Mouse (Mus musculus) CH12.LX (cell line): ENCODE data around the gene Cdh10. TPM values are rescaled to one million over a fixed set of nuclear protein-coding genes. Genes with fewer than 3 reads are reported as not detected.

Source experiments
- DNase-seq: peaks from one replicate; pipeline ENCODE4 v3.0.0-alpha.2; 2013; ENCODE audit errors: extremely low read depth
- H3K27ac ChIP-seq: 2 replicates; pipeline ENCODE4 v1.5.1; 2012; ENCODE audit warnings: low read depth, mild to moderate bottlenecking, control low read depth, moderate library complexity; ENCODE audit not compliant: insufficient read depth
- H3K27me3 ChIP-seq: replicated peaks from 2 replicates; pipeline ENCODE3; 2012; ENCODE audit warnings: inconsistent platforms
- H3K36me3 ChIP-seq, 2 experiments: replicated peaks in 1 of 2; 2 replicates each; pipeline versions ENCODE3 to v1.6.1; 2012; ENCODE audit warnings: inconsistent platforms in 1 of 2, low read length in 1 of 2, mild to moderate bottlenecking in 1 of 2, mixed read lengths in 1 of 2, moderate library complexity in 1 of 2; ENCODE audit not compliant: control insufficient read depth in 1 of 2, insufficient read depth in 1 of 2
- H3K4me1 ChIP-seq, 2 experiments: 2 replicates each; pipeline ENCODE4 v1.6.1; 2012; ENCODE audit warnings: inconsistent platforms in 1 of 2, moderate library complexity in 1 of 2; ENCODE audit not compliant: insufficient read depth in 2 of 2, control insufficient read depth in 1 of 2
- H3K4me2 ChIP-seq: 2 replicates; pipeline ENCODE4 v1.6.1; 2012; ENCODE audit warnings: low read depth, mild to moderate bottlenecking, control low read depth; ENCODE audit not compliant: poor library complexity, insufficient read depth, severe bottlenecking
- H3K4me3 ChIP-seq, 3 experiments: fragments of 150-350 bp in 1 of 3; sonication (generic) in 1 of 3; replicated peaks in 1 of 3; 2 replicates each; pipeline versions ENCODE3 to v1.5.1; 2011 to 2012; ENCODE audit warnings: low read depth in 2 of 3, low read length in 2 of 3, mild to moderate bottlenecking in 2 of 3, moderate library complexity in 2 of 3, control low read depth in 1 of 3, improper control_type of control experiment in 1 of 3, inconsistent platforms in 1 of 3, mixed read lengths in 1 of 3; ENCODE audit not compliant: poor library complexity in 1 of 3
- H3K79me2 ChIP-seq: replicated peaks from 2 replicates; pipeline ENCODE4 v1.6.1; 2012; ENCODE audit warnings: mild to moderate bottlenecking, moderate library complexity; ENCODE audit not compliant: control insufficient read depth, poor library complexity, insufficient read depth, severe bottlenecking; ENCODE audit errors: extremely low read depth
- H3K9ac ChIP-seq: 2 replicates; pipeline ENCODE4 v1.6.1; 2012; ENCODE audit warnings: low read depth, mild to moderate bottlenecking, control low read depth, moderate library complexity; ENCODE audit not compliant: insufficient read depth
- H3K9me3 ChIP-seq: replicated peaks from 2 replicates; pipeline ENCODE3; 2012; ENCODE audit warnings: low read length, inconsistent platforms, mixed read lengths
- BHLHE40 ChIP-seq: IDR thresholded peaks from 2 replicates; pipeline ENCODE4 v1.6.1; 2011; ENCODE audit warnings: mild to moderate bottlenecking, low read depth, low read length, improper control_type of control experiment
- CHD1 ChIP-seq: IDR thresholded peaks from 2 replicates; pipeline ENCODE4 v1.6.1; 2012; ENCODE audit warnings: low read depth, low read length, improper control_type of control experiment, inconsistent platforms
- CHD2 ChIP-seq: IDR thresholded peaks from 2 replicates; pipeline ENCODE4 v1.6.1; 2011; ENCODE audit warnings: low read length, improper control_type of control experiment
- E2F4 ChIP-seq: IDR thresholded peaks from 2 replicates; pipeline ENCODE4 v1.6.1; 2011; ENCODE audit warnings: low read depth, low read length, improper control_type of control experiment; ENCODE audit not compliant: insufficient replicate concordance
- EP300 ChIP-seq: IDR thresholded peaks from 2 replicates; pipeline ENCODE4 v1.6.1; 2011; ENCODE audit warnings: low read length, improper control_type of control experiment
- ETS1 ChIP-seq: conservative IDR thresholded peaks from 2 replicates; pipeline ENCODE4 v1.6.1; 2012; ENCODE audit warnings: low read depth, mild to moderate bottlenecking, inconsistent platforms, low read length, improper control_type of control experiment, moderate library complexity
- IRF4 ChIP-seq: IDR thresholded peaks from 2 replicates; pipeline ENCODE4 v1.6.1; 2014; ENCODE audit warnings: low read depth, mild to moderate bottlenecking, inconsistent platforms, low read length, improper control_type of control experiment
- JUN ChIP-seq: IDR thresholded peaks from 2 replicates; pipeline ENCODE4 v1.6.1; 2011; ENCODE audit warnings: low read depth, mild to moderate bottlenecking, low read length, improper control_type of control experiment, moderate library complexity; ENCODE audit not compliant: insufficient read depth
- KAT2A ChIP-seq: IDR thresholded peaks from 2 replicates; pipeline ENCODE4 v1.6.1; 2012; ENCODE audit warnings: low read length, improper control_type of control experiment, inconsistent platforms; ENCODE audit not compliant: insufficient replicate concordance
- MAFK ChIP-seq: IDR thresholded peaks from 2 replicates; pipeline ENCODE4 v1.6.1; 2011; ENCODE audit warnings: low read length, improper control_type of control experiment; ENCODE audit not compliant: insufficient replicate concordance
- MEF2A ChIP-seq: IDR thresholded peaks from 2 replicates; pipeline ENCODE4 v1.6.1; 2014; ENCODE audit warnings: low read depth, mild to moderate bottlenecking, inconsistent platforms, low read length, improper control_type of control experiment, borderline replicate concordance
- MXI1 ChIP-seq: IDR thresholded peaks from 2 replicates; pipeline ENCODE4 v1.6.1; 2011; ENCODE audit warnings: mild to moderate bottlenecking, low read depth, low read length, improper control_type of control experiment
- MYC ChIP-seq: IDR thresholded peaks from 2 replicates; pipeline ENCODE4 v1.6.1; 2011; ENCODE audit warnings: low read depth, mild to moderate bottlenecking, improper control_type of control experiment, low read length
- NELFE ChIP-seq: IDR thresholded peaks from 2 replicates; pipeline ENCODE4 v1.6.1; 2011; ENCODE audit warnings: low read depth, low read length, improper control_type of control experiment
- NRF1 ChIP-seq: IDR thresholded peaks from 2 replicates; pipeline ENCODE4 v1.6.1; 2014; ENCODE audit warnings: low read depth, mild to moderate bottlenecking, inconsistent platforms, low read length, improper control_type of control experiment, moderate library complexity
- POLR2AphosphoS2 ChIP-seq: IDR thresholded peaks from 2 replicates; pipeline ENCODE4 v1.6.1; 2011; ENCODE audit warnings: low read depth, low read length, improper control_type of control experiment
- RAD21 ChIP-seq: IDR thresholded peaks from 2 replicates; pipeline ENCODE4 v1.6.1; 2011; ENCODE audit warnings: low read depth, mild to moderate bottlenecking, low read length, improper control_type of control experiment, moderate library complexity
- SIN3A ChIP-seq: IDR thresholded peaks from 2 replicates; pipeline ENCODE4 v1.6.1; 2012; ENCODE audit warnings: low read length, improper control_type of control experiment, inconsistent platforms
- USF1 ChIP-seq: IDR thresholded peaks from 2 replicates; pipeline ENCODE4 v1.6.1; 2014; ENCODE audit warnings: low read depth, mild to moderate bottlenecking, inconsistent platforms, low read length, improper control_type of control experiment
- USF2 ChIP-seq: conservative IDR thresholded peaks from 2 replicates; pipeline ENCODE4 v1.6.1; 2011; ENCODE audit warnings: low read depth, low read length, improper control_type of control experiment
- ZMIZ1 ChIP-seq: IDR thresholded peaks from 2 replicates; pipeline ENCODE4 v1.6.1; 2012; ENCODE audit warnings: low read depth, mild to moderate bottlenecking, inconsistent platforms, low read length, improper control_type of control experiment
- ZNF384 ChIP-seq: IDR thresholded peaks from 2 replicates; pipeline ENCODE4 v1.6.1; 2012; ENCODE audit warnings: low read depth, low read length, improper control_type of control experiment, inconsistent platforms
- dilution Hi-C: fragments of 300-500 bp; cut with MboI; formaldehyde crosslinking; loops from 2 replicates; pipeline ENCODE4 v1.14.3; 2020; ENCODE audit warnings: low sequenced_read_pairs; ENCODE audit not compliant: extremely low pct_unique_long_range_greater_than_20kb, extremely low pct_ligation_motif_present
- in situ Hi-C: fragments of 300-500 bp; cut with MboI; formaldehyde crosslinking; loops from 3 replicates; pipeline ENCODE4 v1.14.3; 2019; ENCODE audit warnings: low sequenced_read_pairs, low pct_ligation_motif_present, low pct_unique_long_range_greater_than_20kb, mixed read lengths
- polyA plus RNA-seq: library from polyadenylated mRNA; unstranded; fragments of >175 nt; gene quantifications from 2 replicates; pipeline ENCODE4 v1.2.1, GENCODE M21; 2012; ENCODE audit warnings: low read depth; ENCODE audit not compliant: insufficient read length
- total RNA-seq, 2 experiments: library from RNA; depleted of rRNA; stranded (reverse); fragments of 300-350 nt in 1 of 2; fragments of >200 nt in 1 of 2; gene quantifications; 2 replicates each; pipeline ENCODE4 v1.2.3; 2012 to 2014

Cdh10 gene
- total and polyA plus RNA-seq, 3 experiments: not detected

DNA sequence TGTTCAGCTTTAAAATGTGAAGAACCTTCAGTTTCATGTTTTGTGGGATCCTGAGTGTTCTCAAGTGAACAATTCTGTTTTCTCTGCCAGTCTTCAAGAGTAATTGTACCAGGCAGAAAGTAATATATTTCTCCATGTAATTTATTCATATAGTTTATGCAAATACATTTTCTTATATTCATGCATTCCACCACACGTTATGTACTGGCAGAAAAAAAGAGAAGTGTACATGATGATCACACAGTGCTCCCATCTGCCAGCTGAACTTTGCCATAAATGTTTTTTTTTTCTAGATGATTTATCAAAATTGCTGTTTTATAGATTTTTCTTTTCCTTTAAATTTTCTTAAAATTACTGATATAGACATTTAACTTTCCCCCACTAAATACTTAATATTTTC is 168.9 kb downstream of the Cdh10 start:
- no peaks in the 10 kb centered on the region for H3K79me2 ChIP-seq
- TF ChIP-seq ZNF384: no peak
- H3K36me3 ChIP-seq: no peaks in the 10 kb centered on the region
- no peak overlapping the region for H3K9ac ChIP-seq
- dilution Hi-C loops: no loop called here
- H3K4me3 ChIP-seq: no peak overlapping the region
- no peak overlapping the region for H3K4me2 ChIP-seq
- H3K27me3 ChIP-seq: no peaks in the 10 kb centered on the region
- DNase-seq: no peak
- in situ Hi-C loops: no loop called here
- no peak overlapping the region for H3K27ac ChIP-seq
- no peaks in the 10 kb centered on the region for H3K4me1 ChIP-seq
- peaks cover 27% of the 10 kb centered on the region for H3K9me3 ChIP-seq

DNA sequence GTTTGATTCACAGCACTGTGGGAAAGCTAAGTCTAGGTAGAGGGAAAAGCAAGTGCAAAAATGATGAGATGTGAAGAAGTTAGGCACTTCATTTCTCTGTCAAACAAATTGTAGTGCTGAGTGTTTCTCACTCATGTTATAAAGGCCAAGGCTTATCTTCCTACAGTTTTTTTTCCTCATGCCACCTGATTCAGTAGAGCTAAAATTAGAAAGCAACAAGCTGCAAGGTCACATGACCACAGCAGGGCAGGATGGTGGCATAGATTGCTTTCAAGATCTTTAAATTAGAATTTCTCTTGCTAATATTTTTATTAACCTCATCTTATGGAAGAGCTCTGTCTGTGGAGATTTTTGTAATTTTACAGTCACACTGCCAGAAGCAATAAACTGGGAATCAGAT is 174.8 kb downstream of the Cdh10 start:
- no peaks in the 10 kb centered on the region for H3K79me2 ChIP-seq
- no peak overlapping the region for H3K4me2 ChIP-seq
- in situ Hi-C loops (no loop called here), dilution Hi-C loops (no loop called here)
- no peak overlapping the region for H3K9ac ChIP-seq
- H3K27me3 ChIP-seq: no peaks in the 10 kb centered on the region
- no peaks in the 10 kb centered on the region for H3K4me1 ChIP-seq
- no peak for DNase-seq
- H3K36me3 ChIP-seq: no peaks in the 10 kb centered on the region
- H3K4me3 ChIP-seq: no peak overlapping the region
- no peak overlapping the region for H3K27ac ChIP-seq
- TF ChIP-seq POLR2AphosphoS2 (no peak), MXI1 (no peak), CHD2 (no peak), KAT2A (no peak), IRF4 (no peak), SIN3A (no peak), BHLHE40 (no peak), JUN (no peak), ETS1 (no peak), MEF2A (no peak), USF1 (no peak), MAFK (no peak), ZNF384 (no peak), USF2 (no peak), MYC (no peak), CHD1 (no peak), E2F4 (no peak)
- H3K9me3 ChIP-seq: peaks cover 27% of the 10 kb centered on the region

DNA sequence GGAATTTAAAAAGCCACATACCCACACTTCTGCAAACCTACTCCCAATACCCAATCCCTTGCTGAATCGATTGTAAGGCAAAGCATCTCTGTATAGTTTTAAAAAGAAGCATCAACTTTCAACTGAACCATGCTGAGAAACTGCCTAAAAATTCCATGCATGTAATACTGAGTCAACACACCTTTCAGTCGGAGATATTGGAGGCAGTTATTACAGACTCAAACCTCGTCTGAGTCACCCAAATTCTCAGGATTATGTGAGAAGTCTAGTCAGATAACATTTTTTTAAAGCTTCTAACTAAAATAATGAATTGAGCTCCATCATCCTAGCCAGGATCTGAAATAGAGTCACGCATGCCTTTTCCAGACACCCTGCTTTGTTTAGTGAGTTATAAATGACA is 175.5 kb downstream of the Cdh10 start:
- TF ChIP-seq RAD21 (no peak), EP300 (no peak), MXI1 (no peak), USF2 (no peak), NELFE (no peak), NRF1 (no peak), ZMIZ1 (no peak), USF1 (no peak)
- dilution Hi-C loops: no loop called here
- no peak for DNase-seq
- in situ Hi-C loops: no loop called here
- no peaks in the 10 kb centered on the region for H3K79me2 ChIP-seq
- peaks cover 27% of the 10 kb centered on the region for H3K9me3 ChIP-seq
- no peaks in the 10 kb centered on the region for H3K36me3 ChIP-seq
- H3K9ac ChIP-seq: no peak overlapping the region
- no peak overlapping the region for H3K4me3 ChIP-seq
- no peak overlapping the region for H3K27ac ChIP-seq
- no peaks in the 10 kb centered on the region for H3K27me3 ChIP-seq
- H3K4me1 ChIP-seq: no peaks in the 10 kb centered on the region
- no peak overlapping the region for H3K4me2 ChIP-seq
